Mouse (Mus musculus) lung, adult 18-20 months (tissue): ENCODE measurements around the gene Miox.

Source experiments
- DNase-seq, 2 experiments: peaks; one replicate each; pipeline ENCODE4 v3.0.0; 2022; ENCODE audit warnings: mixed read lengths in 2 of 2

Gene Miox

DNA sequence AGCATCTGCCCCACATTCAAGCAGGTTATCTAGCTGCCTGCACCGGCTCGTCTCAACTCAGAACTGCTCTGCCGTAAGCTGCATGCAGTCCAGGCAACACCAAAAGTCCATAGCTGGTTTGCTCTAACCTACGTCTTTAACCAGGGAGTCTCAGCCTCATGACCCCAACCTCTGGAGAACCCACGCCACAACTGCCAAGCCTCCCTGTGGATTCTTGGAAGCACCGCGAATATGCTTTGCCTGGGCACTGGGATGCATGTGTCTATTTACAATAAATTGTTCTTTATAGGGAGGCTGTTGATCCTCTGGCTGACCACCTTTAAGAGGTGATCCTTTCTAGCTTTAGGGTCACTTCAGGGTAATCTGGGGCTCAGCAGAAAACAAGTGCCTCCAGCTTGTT lies 38.3 kb downstream of the Miox start:
- DNase-seq: no peak

DNA sequence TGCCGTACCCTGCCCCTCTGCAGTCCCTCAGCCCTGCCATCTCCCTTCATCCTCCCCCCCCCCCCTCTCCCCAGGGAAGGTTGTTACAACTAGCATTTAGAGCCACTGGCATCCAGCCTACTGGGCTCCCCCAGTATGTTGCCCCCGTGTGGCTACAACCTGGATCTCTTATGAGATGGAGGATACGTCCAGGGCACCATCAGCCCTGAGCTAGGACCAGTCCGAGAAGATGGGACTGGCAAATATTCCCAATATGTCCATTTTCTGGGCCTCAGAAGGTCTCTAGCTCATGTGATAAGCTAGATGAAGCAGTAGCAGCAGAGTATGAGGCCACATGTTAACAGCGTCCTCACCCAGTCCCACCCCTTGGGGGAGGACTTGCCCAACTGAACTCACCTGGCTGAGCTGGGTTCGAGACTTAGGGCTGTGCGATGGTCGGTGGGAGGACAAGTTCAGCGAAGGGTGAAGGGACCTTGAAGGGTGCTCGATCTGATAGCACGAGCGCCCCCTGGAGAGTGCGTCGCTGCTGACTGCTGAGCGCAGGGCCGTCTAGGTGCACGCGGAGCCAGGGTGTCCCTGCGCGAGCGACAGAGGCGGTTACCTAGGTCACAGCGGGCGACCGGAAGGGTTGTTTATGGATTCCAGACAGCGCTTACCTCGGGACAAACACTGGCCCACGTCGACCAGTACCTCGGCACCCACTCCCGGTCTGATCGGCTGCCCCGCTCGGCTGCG lies 39.0 kb downstream of the Miox start:
- peak; percentile 86 to 91 for DNase-seq

DNA sequence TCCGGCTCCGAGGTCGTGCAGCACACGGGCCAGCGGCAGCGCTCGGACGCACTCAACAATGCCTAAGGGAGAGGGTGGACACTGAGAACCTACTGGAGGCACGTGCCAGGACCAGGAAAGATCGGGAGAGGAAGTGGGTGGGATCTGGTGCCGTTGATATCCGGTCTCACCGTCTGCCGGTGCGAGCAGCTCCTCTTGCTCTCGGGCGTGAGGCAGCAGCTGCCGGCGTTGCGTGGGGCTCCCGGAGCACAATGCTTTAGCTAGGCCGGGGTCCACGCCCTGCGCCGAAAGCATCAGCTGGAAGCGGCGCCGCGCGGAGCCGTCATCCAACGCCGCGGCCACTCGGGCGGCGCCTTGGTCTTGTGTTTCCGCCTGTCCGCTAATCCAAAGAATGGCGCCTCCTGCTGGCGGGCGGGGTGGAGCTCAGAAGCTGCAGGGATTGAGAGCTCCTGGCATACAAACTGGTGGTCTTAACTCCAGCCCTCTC lies 39.6 kb downstream of the Miox start, which contains the start of gene Sco2:
Gene Sco2 (minus strand): TSS at position 85 of the 487 bp plus-strand sequence.
- peak; percentile 88 to 92 for DNase-seq

DNA sequence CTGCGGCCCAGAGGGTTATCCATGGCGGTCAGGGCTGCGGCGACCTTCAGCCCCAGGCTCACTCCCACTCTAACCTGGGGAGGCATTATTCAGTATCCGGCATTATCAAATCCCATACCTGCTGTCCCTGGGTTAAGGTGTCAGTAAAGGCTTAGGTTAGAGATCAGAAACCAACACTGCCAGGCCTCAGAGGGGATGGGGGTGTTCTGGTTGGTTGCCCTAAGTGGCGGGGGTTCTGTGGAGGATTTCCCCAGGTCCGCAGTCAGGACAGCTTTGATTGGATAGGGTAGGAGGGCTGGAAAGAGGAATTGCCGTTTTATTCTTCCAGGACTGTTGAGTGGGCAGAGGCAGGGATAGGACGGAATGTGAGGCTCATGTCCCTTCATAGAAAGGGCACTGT lies 40.1 kb downstream of the Miox start:
- DNase-seq: no peak

DNA sequence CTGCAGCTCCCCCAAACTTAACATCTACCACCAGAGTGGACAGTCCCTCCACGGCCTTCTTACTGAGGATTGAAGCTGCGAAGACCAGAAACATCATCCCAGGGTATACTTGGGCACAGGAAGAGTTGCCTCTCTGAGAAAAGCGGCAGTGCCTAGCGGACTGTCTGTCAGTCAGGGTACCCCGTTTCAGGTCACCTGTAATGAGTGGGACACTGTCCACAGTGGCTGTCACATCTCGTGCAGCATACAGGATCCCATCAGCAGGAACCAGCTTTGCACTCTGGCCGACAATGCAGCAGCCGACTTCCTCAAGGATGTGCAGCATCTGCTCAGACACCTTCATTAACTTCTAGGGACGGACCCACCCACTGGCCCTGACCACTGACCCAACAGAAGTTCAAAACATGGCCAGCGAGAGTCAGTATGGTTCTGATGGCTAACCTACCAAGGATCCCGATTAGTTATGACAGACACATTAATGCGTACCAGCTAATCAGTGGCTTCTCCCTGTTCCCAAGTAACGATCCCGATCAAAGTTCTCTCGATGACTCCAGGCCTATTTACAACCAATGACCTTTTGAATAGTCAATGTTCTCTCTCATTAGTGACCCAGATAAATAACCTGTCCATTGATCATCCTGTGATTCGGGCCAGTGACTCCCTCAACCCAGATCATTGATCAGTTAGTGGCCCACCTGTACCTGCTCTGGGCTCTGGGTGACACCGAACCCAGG lies 40.8 kb downstream of the Miox start:
- no peak for DNase-seq

DNA sequence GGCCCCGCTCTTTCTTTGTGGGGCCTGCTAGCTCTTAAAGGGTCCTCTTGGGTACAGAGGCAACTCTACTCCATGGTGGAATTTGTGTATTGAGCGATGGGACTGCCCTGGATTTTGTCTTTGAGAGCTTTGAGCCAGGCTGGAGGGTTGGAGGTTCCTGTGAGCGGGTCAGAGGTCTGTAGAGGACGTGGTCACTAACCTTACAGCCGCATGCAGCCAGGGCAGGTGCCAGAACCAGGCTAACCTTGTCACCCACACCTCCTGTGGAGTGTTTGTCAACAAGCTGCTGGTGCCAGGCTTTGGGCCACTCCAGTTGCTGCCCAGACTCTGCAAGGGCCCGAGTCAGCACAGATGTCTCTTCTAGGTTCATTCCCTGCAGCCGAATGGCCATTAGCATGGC lies 41.8 kb downstream of the Miox start:
- no peak for DNase-seq

DNA sequence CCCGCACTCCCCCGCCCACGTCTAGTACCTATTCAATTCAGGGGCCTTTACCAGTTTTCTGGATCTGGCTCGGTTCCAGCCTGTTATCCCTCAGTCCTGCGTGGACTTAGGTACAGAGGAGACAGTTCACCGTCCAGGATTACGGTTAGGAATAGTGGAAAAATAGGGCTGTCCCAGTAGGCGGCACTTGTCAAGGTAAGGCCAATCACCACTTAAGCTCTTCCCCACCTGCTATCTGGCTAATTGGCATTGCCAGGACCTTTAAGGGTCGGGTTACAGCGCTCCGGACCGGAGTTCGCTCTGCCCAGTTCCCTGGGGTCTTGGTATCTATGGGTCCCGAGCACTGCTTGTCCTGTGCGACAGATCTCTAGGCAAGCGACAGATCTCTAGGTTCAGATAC lies 42.8 kb downstream of the Miox start, which contains the start of gene Tymp:
Gene Tymp (minus strand): TSS at position 83 of the 400 bp plus-strand sequence.
- no peak for DNase-seq

DNA sequence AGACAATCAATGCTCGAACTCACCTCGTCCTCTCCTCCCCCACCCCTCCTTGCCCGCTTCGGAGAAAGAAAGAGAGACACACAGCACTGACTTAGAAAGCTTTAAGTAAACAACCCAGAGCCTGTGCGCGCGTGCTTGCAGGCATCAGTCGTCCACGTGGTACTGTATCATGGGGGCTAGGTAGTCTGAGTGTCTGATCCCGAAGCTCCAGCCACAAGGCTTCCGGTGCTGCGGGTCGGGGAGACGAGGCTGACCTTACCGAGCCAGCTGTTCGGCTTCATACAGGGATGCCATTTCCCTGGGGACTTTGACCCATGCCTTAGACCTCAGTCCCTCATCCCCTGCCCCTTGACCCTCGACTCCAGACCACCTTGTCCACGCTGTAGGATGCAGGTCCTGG lies 43.2 kb downstream of the Miox start:
- no peak for DNase-seq

DNA sequence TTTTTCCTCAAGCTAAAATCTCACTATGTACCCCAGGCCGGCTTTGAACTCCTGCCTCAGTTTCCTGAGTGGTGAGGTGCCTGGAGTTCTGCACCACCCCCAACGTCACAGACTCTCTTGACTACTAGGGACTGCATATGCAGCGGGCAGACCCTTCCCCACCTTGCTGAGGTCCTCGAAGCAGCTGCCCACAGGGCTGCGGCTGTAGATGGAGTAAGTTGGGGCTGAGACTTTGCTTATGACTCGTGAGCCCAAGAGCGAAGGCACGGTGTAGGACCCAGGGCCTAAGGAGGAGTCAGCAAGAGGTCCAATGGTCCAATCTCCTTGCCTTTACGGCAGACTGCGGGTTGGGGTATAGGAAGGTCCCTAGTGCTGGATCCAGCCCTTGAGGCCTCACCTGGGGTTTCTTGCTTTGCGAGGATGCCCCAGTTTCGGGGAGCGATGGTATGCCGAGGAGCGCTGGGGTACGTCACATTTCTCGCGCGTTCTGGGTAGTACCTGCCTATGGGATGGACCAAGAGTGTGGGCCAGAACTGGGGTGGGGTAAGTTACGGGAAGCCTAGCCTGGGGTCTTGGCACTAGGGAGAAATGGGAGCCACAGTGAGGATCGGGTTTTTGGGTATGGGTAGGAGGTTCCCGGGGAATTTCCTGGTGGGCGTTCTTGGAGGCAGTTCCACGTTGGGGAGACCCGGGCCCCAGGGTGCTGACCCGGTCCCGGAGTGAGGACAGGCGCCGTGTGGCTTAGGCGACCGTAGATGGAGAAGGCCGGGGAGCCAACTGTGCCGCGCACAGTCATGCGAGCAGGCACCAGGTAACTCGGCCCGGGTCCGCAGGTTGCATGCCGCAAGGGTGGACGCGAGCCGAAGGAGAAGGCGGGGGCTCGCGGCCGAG lies 44.0 kb downstream of the Miox start:
- no peak for DNase-seq

DNA sequence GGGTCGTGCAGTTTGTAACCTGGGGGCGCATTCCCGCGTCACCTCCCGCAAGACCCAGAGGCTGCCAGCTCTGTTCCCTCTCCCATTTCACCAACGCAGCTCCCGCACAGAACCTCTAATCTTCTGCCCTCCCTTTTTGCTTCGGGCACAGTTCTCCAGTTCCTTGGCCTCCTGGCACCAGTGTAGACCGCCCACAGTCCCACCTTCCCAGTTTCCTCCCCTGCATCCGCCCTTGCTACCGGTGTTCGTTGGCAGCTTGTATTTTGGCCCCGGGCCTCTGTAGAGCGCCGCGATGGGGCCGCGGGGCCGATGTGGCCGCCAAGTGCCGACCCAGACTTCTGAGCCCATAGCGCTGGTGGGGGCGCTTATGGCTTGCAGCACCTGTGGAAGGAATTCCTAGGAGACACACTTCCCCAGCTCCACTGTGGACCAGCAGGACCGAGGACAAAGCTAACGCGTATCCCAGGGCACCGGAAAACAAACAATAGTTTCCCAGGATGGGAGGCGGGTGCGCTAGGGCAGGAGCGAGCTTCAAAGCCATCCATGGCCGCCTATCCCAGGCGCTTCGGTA lies 44.7 kb downstream of the Miox start, which contains the start of gene Odf3b:
Gene Odf3b (minus strand): TSS at position 452 of the 571 bp plus-strand sequence.
- DNase-seq: peak; percentile 49 to 60

DNA sequence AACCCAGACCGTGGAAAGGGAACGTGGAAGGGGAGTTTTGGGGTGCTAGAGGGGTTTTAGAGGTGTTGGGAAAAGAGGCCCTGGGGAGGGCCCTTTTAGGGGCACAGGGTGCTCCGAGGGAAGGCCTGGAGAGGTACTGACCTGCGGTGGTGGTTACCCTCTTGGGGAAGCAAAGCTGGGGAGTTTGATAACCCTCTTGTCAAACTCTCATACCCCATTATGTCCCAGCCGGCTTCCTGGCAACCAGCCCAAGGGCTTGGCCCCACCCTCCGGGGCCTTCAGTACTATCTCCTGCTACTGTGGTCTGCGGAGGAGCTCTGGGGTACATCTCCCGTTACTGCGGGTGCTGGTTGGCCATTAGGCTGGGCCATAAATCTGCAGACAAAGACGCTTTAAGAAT lies 45.2 kb downstream of the Miox start:
- peak in 1 of 2 experiments; percentile 23 for DNase-seq

DNA sequence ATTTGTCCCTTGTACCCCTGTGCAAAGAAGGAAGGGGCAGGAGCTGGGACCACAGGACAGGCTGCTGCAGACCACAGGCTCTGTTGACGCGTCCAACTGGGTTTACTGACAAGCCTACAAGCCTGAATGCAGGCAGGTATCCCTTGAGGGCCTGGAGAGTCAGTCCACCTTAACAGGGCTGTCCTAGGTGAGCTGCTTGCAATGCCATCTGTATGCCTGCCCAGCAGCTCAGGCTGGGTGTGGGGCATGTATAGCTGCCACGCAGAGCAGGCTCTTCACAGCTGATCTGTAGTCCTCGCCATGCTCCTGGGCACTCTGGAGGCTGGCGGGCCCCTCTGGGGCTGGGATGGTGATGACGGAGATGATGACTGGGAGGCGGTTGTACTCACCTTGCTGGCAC lies 50.4 kb downstream of the Miox start, which contains the start of gene Klhdc7b:
Gene Klhdc7b (plus strand): TSS at position 301 of the 400 bp plus-strand sequence.
- DNase-seq: no peak
